Mouse (Mus musculus) kidney, postnatal 25 days (tissue): ENCODE data around the gene Mybpc1.

ENCODE experiments used
- DNase-seq, 2 experiments: peaks; one replicate each; pipeline ENCODE4 v3.0.0; 2021; ENCODE audit warnings: mixed read lengths in 2 of 2

The Mybpc1 gene

DNA sequence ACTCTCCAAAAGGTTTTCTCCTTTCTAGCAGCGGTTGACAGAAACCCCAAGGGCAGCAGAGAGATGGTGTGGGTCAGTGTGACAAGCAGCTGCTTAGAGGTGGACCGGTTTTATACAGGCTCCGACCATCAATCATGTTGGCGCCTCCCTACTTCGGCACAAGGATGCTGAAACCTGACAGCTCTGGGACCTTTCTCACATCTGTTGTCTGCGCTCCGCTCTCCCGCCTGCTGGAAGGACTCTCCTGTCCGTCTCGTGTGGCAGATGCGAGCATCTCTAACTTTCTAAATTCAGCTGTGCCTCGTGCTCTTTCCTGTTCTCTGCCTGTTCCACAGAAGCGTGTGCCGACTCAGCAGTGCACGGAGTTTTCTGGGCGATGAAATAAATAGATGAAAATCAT lies at the start of gene Mybpc1:
Gene Mybpc1, minus strand, starts transcription at position 210 of the 400 bp plus-strand sequence.
- no peak for DNase-seq

DNA sequence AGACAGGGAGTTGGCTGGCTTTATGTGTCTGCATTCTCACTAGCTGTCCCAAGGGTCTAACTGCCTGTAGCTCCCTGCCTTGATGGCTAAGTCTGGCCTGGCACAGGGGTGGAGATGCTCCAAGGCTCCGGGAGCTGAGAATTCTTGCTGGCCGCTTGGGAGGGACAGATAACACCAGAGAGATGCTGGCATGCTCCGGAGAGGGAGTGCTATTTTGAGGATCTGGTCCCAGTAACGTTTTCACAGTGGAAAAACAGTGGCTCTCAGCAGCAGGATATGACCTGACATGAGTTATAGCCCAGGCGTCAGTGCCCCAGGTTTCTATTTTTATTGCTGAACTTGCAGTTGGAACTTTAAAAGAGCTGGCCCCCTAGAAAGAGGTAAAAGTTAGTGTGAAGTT lies 40.5 kb upstream of the Mybpc1 start:
- peak; percentile 2 to 47 for DNase-seq

DNA sequence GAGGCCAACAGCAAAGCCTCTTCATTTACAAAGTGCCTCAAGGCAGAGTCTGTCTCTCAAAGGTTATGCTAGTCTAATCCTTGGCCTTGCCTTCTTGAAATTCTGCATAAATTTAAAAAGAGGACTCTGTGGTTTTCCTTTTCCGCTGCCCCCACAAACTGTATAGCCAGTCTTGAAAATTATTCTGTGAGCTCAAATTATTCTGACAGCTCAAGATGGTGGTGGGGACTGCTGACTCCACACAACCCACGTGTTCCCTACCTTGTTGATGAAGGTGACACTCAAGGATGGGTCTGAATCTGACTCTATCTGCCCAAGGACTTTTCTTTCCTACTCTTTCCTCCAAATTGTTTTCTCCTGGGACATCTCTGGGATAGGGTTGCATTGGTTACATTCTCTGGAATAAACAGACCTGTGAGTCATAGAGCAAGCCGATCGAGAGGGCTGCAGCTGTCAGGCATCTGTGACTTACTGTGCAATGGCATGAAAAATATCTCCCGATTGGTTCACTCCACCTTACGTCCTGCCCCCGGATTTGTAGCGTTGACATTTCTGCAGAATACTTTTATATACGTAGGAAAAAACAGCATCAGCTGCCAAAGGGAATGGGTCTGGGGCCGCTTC lies 26.5 kb upstream of the Mybpc1 start:
- no peak for DNase-seq

DNA sequence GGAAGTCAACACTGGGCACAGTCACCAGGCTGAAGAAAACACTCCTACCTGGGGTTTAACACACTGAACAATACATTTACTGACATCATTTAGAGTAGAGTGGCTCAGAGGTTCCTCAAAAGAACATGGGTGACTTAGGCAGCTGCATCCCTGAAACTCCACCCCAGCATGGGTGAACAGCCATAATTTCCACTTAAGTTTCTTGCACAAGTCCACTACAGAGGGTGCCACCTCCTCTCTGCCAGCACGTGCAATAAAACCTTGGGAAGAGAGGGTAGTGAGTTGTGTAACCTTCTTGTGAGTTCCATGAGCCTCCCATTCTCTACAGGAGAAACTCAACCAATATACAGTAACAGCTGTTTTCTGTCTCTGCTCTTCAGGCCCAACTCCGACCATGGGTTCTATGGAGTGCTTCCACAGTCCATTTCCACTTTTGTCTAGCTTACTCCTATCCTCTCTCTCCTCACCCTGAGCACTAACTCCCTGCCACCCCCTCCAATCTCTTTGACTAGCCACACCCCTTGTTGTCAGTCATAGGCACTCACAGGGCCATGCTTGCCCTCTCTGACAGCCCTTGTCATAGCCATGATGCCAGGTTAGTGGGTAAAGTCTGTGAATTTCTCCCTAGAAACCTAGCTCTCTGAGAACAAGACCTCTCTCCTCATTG lies 25.8 kb upstream of the Mybpc1 start:
- DNase-seq = no peak

DNA sequence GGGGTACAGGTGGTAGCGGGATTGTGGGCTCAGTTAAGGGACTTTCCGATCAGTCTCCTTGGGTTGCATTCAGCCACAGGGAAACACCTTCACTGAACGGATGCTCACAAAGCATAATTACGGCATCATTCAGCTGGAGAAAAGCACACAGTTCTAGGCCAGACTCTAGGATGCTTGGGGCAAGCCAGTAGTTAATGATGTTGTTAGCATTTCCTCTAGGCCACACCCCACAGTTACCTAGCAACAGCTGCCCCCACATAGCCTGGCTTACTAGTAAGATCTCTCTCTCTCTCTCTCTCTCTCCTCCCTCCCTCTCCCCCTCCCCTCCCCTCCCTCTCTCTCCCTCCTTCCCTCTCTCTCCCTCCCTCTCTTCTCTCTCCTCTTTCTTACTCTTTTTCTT lies 22.1 kb upstream of the Mybpc1 start:
- DNase-seq = no peak

DNA sequence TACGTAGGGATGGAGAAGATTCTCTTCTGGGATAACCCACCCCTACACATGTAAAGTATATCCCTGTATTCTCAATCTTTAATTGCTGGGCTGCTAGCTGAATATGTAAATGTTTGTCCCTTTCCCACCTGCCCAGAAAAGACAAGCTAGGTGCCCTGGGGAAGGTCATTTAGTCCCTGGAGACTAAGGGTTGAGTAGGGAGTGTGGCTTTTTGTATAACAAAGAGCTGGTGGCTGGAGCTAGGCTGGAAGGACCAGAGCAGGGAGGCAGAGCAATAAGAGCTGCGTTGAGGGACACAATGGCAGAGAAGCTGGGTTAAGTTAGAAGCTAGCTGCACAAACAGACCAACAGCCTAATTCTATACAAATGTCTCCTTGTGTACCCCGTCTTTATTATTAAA lies 21.2 kb upstream of the Mybpc1 start:
- no peak for DNase-seq

DNA sequence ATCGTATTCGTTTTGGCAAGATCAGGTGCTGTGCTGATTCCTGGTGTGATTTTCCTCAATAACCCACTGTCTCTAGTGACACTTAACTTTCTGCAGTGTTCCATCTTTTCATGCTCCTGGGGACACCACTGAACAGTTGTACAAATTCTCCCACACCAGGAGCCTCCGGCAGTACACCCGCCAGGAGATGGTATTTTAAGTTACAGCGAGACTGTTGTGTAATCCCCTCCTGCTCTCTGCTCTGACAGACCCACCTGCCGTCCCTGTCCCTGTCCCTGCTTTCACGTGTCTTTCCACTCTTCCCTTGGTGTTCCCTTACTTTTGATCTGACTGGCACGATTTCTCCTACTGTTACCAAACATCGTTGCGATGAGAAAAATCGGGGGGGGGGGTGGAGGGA lies 19.3 kb upstream of the Mybpc1 start:
- no peak for DNase-seq

DNA sequence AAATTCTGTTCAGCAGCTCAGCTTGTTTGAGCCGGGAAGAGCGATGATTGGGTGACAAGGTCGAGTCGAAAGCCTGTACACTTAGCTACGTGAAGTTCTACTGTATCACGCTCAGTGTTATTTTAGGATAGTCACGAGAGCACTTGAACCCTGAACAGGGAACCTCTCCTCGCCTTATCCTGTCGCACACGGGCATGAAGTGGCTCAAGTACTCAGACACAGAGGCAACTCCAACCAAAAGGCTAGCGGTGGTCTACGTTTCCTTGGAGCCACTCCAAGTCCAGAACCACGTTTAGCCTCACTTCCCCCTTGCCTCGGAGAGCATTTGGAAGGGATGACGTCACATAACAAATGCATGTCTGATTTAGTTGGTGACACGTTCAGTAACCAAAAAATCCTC lies 17.7 kb upstream of the Mybpc1 start:
- DNase-seq = no peak

DNA sequence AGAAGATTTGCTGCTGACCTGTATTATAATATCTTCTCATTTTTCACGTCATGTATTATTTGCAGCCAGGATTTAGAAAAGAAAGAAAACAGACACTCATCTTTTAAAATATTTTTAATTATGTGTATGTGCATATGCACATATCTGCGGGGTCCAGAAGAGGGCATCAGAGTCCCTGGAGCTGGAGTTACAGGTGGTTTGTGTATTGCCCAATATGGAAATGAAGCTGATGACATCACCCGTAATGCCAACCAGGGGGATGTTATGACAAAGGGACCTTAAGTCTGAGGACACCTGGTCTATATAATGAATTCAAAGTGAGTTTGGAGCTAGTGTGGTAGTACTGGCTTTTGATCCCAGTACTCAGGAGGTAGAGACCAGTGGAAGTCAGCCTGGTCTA lies 15.9 kb upstream of the Mybpc1 start:
- no peak for DNase-seq

DNA sequence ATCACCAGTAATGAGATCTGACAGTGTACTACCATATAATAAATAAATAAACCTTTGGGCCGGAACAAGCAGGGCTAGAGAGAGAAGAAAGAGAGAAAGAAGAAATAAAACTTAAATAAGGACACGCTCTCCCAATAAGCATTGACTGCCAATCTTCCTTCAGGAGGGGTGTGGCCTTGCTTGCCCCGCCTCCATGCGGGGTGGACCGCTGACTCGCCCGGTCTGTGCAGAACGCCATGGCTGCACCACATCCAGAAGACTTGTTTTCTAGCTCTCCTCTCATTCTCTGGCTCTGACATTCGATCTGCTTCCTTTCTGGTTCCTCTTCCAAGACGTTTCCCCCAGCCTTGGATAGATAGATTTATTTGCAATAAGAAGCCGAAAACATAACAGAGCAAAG lies 8.1 kb upstream of the Mybpc1 start:
- DNase-seq = no peak

DNA sequence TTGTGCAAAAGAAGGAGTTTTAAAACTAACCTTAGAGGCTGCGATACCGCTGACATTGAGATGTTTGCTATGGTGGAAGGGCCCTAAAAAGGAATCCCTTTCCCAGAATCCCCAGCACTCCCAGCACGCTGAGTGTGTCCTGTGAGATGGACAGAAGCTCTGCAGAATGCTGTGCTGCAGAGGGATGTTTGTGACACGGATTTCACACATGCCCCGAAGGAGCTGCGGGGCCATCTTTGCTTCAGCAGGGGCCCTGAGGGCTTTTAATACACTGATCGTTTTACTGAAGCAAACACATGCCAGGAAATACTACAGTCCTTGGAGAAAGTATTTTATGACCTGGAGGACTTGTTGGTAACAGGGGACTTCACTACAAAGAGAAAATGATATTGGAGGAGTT lies 1.7 kb upstream of the Mybpc1 start:
- no peak for DNase-seq

DNA sequence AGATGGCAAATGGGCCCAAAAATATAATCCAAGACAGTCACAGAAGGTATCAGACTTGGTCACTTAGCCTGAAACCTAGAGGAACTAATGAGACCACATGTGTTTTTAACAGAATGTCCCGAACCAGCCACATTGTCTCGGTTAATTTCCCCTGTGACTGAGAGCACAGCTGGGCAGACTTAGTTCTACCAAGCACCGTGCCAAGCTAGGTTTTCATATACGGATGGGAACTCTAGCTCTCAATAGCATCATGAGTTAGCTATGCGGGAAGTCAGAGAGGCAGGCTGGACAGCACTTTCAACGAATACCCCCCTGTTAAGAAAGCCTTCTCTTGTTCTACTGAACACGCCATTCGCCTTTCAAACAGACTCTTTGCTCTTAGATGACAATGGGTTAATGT lies 1.1 kb upstream of the Mybpc1 start:
- no peak for DNase-seq

DNA sequence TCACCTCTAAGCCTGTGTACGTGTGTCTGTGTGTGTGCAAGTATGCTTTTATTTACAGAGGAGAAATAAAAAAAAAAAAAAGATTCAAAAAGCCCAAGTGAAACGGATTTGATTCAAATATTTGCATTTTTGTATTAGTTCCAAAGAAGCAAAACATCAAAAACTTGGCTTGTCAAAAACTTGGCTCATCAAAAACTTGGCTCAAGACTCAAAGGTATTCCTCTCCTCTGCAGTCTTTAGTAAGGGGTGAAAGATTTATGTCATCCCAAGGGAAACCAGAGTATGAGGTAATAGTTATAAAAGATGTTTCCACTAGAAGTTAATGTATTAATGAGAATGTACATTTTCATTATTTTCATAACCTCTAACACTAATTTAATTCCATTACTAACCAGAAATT lies 1.2 kb downstream of the Mybpc1 start:
- no peak for DNase-seq

DNA sequence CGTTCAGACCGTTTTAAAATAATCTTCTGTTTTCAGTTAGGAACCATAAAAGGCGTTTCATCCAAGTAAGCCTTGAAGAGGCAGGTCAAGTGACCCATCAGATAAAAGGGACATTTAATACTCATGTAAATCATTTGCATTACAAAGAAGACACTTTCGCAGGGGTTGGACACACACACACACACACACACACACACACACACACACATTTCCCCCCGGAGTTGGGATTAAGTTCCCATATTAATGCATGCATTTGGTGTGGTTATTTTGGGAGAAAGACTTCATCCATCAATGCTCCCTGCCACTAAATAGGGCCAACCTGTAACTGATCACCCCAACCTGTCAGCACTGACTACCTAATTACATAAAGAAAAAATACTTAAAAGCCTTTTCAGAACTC lies 1.7 kb downstream of the Mybpc1 start:
- no peak for DNase-seq

DNA sequence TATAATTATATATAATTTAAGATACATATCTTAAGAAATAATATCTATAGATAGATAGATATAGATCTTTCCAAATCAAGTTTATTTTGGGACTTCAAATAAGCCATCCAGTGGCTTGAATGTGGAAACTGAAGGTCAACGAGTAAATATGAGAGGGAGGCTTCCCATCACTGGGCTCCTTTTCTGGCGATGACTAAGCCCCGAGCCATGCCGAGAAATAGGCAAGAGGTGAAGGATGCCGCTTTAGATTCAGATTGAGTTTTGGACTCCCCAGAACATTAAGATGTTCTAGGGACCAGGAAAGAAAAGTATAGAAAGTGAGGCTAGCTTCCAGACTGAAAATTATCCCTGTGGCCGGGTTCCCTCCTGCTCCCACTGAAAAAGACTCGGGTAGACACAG lies 4.4 kb downstream of the Mybpc1 start:
- no peak for DNase-seq

DNA sequence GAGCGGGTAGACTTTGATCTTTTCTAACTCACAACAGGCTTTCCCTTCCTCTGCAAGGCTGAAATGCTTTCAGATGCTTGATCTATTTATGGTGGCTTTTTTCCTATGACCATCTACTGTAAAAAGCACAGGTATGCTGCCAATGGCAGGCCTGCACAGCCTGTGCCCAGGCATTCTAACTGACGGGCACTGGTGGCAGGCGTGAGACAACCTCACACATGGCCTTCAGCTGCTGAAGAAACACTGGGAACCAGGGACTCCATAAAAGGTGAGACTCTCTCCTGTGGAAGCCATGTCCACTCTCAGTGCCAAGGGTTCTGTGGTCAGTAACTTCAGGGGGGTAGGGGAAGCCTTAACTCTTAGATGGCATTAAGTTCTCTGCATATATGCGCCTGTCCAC lies 12.6 kb downstream of the Mybpc1 start:
- no peak for DNase-seq

DNA sequence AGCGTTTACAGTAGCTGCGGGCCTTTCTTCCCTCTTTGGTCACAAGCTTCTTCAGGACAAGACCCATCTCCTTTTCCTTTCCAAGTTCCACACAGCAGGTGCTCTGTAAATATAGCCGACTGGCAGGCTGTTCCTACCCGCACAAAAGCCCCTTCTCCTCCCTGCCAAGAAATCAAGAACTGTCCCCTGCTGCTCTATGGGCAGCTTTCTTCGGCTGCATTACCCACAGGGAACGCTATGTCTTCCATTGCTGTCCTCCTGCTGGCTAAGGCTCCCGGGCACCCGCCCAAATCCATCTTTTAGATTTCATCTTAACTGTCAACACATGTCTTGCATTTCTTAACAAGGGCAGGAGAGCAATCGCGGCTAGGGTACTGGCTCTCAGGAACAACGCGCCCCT lies 13.9 kb downstream of the Mybpc1 start:
- DNase-seq = no peak

DNA sequence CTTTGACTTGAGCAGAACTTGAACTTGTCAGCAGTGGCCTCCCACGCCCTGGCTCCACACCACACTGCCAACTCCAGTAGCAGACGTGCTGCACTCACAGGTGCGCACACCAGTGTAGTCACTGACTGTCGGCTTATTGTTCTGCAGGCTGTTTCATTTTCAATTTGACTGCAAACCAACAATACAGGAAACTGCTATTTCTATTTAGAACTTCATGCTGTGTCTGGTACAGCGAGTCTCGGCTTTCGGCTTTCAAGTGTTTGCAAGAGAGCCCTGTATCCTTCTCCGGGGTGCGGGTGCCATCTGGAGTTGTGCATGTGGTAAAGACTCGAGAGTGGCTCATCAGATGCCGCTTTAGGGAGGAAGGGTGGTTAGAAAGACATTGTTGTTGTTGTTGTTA lies 20.5 kb downstream of the Mybpc1 start:
- DNase-seq = no peak

DNA sequence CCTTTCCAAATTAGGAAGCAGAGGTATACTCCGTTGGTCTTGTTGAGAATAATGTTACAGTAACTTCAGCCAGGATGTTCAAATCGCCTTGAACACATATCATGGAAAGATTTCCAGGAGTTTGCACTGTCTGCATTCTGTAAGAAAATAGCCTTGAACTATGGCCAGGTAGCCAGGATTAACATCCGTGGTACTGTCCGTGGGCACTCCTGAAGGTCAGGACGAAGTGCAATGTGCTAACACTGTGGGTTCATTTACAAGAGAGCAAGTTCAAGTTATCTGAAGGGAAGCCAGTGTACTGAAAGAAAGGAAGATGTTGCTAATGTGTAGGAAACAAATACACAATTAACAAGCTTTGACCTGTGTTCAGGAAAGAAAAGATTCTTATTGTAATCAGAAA lies 24.2 kb downstream of the Mybpc1 start:
- DNase-seq = peak; percentile 22 to 65

DNA sequence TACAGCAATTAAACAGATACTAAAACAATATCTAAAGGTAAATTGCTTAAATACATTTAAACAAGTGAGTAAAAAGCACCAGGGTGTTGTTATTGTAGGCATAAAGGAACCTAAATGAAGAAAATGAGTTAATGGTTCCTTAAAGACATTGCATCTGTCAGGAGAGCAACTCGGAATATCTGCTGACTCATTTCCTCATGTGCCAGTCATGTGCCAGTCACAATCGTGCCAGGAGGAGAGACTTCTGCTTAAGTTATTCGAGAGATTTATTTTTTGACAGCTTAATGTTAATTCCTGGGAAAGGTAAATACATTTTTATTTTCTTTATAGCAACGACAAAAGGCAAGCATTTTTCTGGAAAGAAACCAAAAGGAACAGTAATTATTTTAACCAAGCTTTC lies 26.3 kb downstream of the Mybpc1 start:
- peak in 1 of 2 experiments; percentile 32 for DNase-seq

DNA sequence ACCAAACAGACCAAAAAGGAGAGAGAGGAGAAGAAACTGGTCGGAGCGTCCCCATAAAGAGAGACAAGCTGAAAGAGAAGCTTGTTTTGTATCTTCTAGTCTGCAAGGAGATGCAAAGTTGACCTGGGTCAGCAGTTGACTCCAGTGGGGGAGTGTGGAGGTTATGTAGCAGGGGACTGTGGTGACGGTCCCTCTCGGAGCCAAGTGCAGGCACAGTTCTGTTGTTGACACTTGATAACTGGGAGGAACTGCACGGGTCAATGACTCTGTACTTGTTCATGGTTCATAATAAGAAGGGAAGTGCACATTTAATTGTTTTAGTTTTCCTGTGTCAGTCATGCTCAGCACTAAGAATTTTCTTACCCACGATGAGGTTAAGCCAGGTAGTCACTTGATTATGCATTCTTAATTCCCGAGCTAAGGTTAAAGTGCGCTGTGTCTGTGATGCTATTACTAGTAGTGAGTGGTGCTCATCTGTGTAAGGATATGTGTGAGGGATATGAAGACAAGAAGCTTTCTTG lies 30.8 kb downstream of the Mybpc1 start:
- DNase-seq = peak in 1 of 2 experiments; percentile 12

DNA sequence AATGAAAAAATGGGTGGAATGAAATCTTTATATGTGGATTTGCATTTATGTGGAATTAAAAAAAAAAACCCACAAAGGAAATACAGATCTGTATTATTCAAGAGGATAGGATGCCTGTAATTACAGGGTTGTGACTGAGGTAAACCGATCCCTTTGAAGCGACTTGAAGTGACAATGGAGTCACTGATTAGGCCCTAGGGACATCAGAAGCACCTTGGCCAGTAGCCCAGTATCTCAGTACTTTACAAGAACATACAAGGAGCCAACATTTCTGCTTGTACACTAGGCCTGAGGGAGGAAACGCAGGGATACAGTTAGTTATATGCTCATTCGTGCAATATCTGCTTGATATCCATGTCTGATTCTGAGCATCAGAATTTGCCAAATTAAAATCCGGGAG lies 32.8 kb downstream of the Mybpc1 start:
- DNase-seq = no peak

DNA sequence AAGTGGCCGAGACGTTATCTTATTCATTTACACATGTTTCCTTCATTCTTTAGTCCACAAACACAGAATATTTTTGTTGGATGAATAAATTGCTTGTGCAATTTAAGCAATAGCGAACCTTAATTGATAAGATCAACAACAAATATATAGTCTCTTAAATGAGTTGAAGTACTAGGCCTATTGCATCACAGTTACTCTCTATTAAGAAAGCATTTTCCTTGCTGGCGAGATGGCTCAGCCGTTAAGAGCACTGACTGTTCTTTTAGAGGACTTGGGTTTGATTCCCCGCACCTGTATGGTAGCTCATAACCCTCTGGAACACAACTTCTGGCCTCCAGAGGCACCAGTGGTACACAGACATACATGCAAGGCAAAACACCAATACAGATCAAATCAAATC lies 47.9 kb downstream of the Mybpc1 start:
- DNase-seq = no peak

DNA sequence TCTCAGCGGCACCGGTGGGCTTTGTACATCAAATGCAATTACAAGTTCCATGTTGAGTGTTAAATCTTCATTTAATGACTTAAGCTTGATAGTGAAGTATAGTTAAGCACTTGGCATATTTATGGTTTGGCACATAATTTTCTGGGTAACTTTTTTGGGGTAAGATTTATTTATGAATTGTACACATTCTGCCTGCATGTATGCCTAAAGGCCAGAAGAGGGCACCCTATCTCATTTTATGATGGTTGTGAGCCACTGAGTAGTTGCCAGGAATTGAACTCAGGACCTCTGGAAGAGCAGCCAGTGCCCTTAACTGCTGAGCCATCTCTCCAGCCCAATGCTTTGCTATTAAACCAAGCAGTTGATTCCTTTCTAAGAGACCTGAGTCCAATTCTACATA lies 52.2 kb downstream of the Mybpc1 start:
- no peak for DNase-seq

DNA sequence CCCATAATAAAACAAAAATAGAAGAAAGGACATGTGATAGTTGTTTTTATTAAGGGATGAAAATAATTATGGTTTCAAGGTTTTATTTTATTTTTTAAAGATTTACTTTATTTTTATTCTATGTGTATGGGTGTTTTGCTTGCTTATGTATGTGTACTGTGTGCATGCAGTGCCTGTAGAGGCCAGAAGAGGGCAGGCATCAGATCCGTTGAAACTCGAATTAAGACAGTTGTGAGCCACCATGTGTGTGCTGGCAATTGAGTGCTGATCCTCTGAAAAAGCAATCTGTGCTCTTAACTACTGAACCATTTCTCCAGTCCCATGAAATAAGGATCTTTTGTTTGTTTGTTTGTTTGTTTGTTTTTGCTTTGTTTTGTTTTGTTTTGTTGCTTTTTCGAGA lies 54.7 kb downstream of the Mybpc1 start:
- DNase-seq = no peak
